Mouse (Mus musculus) brain, embryonic 14.5 days (tissue): Measurements from ENCODE around the gene Ccdc3. TPM values are rescaled to one million over a fixed set of nuclear protein-coding genes. Genes with fewer than 3 reads are reported as not detected.
A peak's percentile ranks its signal among the peaks of the same experiment; 100 is the strongest.

Source experiments
- DNase-seq: peaks from one replicate; pipeline ENCODE4 v3.0.0-alpha.2; 2011; ENCODE audit warnings: low read depth
- CTCF ChIP-seq: fragments of 200-500 bp; IDR thresholded peaks from 2 replicates; pipeline ENCODE4 v1.5.1; 2012; ENCODE audit warnings: inconsistent platforms, mild to moderate bottlenecking, moderate library complexity, borderline replicate concordance; ENCODE audit not compliant: insufficient read depth, insufficient read length; ENCODE audit errors: extremely low read depth
- POLR2A ChIP-seq: fragments of 200-500 bp; IDR thresholded peaks from 2 replicates; pipeline ENCODE4 v1.6.1; 2012; ENCODE audit warnings: mild to moderate bottlenecking, inconsistent platforms, borderline replicate concordance; ENCODE audit not compliant: poor library complexity, insufficient read depth, insufficient read length, severe bottlenecking; ENCODE audit errors: extremely low read depth
- polyA plus RNA-seq: library from polyadenylated mRNA; depleted of rRNA; stranded (reverse); fragments of >200 nt; gene quantifications from 2 replicates; pipeline ENCODE4 v1.2.3, GENCODE M21; 2012; rRNA removed

Ccdc3 gene
- polyA plus RNA-seq: 4.4 and 10.2 TPM in 2 replicates

DNA sequence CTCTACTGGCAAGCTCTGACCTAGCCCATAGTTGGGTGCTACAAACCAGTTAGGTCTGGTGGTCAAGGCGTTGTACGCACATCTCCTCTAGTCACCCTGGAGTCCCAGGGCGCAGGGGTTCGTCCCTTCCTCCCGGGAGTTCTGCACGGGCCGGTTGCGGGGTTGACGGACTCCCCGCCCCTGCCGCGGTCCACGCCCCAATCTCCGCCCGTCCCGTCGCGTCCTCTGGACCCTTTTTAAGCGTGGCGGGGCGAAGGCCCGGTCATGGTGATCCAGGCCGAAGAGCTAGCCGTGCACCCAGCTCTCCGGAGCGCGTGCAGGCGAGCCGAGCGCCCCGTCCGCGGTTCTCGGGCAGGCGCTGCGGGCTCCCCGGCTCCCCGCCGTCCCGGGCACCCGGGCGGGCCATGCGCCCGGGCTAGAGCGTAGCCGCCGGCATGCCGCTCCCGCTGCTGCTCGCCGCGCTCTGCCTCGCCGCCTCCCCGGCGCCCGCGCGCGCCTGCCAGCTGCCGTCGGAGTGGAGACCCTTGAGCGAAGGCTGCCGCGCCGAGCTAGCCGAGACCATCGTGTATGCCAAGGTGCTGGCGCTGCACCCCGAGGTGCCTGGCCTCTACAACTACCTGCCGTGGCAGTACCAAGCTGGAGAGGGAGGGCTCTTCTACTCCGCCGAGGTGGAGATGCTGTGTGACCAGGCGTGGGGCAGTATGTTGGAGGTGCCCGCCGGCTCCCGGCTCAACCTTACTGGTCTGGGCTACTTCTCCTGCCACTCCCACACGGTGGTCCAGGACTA, at the start of gene Ccdc3:
Ccdc3 (plus strand) TSS at position 277 of the 787 bp plus-strand sequence.
- TF ChIP-seq CTCF: no peak
- TF ChIP-seq POLR2A: no peak
- peak; percentile 60 for DNase-seq

DNA sequence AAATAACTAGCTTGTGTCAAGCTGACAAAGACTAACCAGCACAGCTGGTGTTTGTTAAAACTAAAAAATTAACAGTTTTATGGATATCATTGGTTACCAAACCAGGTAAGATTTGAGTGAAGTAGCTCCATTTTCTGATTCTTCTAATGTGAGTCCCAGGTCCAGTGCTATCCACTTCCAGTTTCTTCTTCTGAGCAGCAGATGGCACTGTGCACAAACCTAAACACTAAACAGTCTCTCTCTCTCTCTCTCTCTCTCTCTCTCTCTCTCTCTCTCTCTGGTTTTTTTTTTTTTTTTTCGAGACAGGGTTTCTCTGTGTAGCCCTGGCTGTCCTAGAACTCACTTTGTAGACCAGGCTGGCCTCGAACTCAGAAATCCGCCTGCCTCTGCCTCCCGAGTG, 47.2 kb upstream of the Ccdc3 start:
- DNase-seq: peak; percentile 82
- peak; percentile 62; the same call in 1 of the 2 replicates for TF ChIP-seq CTCF

- no peak for DNase-seq
- no peak for TF ChIP-seq POLR2A
- no peak for TF ChIP-seq CTCF
These were observed 42.7 kb upstream of the Ccdc3 start for GRCm38 (mm10) chr2:5094876-5095275.

- no peak for TF ChIP-seq POLR2A
- no peak for TF ChIP-seq CTCF
- DNase-seq: no peak
These were observed 42.3 kb upstream of the Ccdc3 start for GRCm38 (mm10) chr2:5095316-5095715.

GRCm38 (mm10) chr2:5097786-5098445, 39.7 kb upstream of the Ccdc3 start:
- no peak for TF ChIP-seq CTCF
- TF ChIP-seq POLR2A: no peak
- peak; percentile 84 for DNase-seq

GRCm38 (mm10) chr2:5099176-5099575, 38.4 kb upstream of the Ccdc3 start:
- no peak for DNase-seq
- no peak for TF ChIP-seq CTCF
- no peak for TF ChIP-seq POLR2A

DNA sequence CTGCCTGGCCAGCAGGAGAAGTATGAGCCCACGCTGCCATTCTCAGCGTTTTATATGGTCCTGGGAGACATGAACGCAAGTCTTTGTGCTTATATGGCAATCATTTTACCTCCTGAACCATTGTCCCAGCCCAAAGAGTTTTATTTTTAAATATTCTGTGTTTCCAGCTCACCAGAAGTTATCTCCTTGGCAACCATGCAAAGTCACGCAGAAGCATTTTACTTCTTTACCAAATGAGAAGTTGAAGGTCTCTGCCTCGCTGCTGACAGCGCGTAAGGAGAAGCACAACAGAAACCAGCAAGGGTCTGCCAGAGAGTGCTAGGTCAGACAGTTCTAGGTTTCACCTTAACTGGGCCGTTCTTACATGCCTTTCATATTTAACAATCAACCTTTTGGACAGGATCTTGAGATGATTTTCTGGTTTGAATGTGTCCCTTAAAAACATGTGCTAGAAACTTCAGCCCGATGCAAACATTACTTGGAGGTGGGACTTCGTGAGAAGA, 35.8 kb upstream of the Ccdc3 start:
- no peak for DNase-seq
- no peak for TF ChIP-seq CTCF
- no peak for TF ChIP-seq POLR2A

- no peak for TF ChIP-seq POLR2A
- no peak for TF ChIP-seq CTCF
- no peak for DNase-seq
These were observed 34.7 kb upstream of the Ccdc3 start for GRCm38 (mm10) chr2:5102891-5103290.

GRCm38 (mm10) chr2:5112785-5113291, 24.7 kb upstream of the Ccdc3 start:
- DNase-seq: peak; percentile 86
- TF ChIP-seq POLR2A (no peak), CTCF (no peak)

DNA sequence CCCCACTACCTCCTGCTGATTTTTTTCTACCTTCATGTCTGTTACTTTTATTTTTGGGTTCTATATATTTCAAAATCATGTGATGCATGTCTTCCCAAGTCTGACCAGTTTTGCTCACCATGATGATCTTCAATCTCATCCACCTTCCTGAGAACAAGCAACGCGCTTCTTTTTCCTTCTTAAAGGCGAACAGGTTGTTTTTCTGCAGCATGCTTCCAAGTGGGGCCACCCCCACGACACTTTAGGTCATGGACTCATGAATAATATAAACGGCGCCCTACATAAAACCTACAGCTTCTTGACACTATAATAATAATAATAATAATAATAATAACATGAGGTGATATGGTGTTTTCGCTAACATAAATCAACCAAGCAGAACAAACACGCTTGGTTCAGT, 23.2 kb upstream of the Ccdc3 start:
- DNase-seq: no peak
- TF ChIP-seq CTCF (no peak), POLR2A (no peak)

GRCm38 (mm10) chr2:5116856-5117532, 20.6 kb upstream of the Ccdc3 start:
- TF ChIP-seq POLR2A: no peak
- TF ChIP-seq CTCF: no peak
- peak; percentile 82 for DNase-seq

- no peak for DNase-seq
These were observed 12.1 kb upstream of the Ccdc3 start for GRCm38 (mm10) chr2:5125506-5125905.

More at GRCm38 (mm10) chr2:5125506-5125905, 12.1 kb upstream of the Ccdc3 start:
- TF ChIP-seq POLR2A: no peak
- no peak for TF ChIP-seq CTCF
